Mouse (Mus musculus): ENCODE measurements around the gene Mpg. TPM values are rescaled to one million over a fixed set of nuclear protein-coding genes. Genes with fewer than 3 reads are reported as not detected.
"Not testable (repeated sequence)": the region's sequence is repeated elsewhere in the genome, so short reads cannot be mapped to it uniquely, and the experiment has no call there.

The Mpg gene
- polyA plus RNA-seq, 1 experiment: 20.7 TPM

DNA sequence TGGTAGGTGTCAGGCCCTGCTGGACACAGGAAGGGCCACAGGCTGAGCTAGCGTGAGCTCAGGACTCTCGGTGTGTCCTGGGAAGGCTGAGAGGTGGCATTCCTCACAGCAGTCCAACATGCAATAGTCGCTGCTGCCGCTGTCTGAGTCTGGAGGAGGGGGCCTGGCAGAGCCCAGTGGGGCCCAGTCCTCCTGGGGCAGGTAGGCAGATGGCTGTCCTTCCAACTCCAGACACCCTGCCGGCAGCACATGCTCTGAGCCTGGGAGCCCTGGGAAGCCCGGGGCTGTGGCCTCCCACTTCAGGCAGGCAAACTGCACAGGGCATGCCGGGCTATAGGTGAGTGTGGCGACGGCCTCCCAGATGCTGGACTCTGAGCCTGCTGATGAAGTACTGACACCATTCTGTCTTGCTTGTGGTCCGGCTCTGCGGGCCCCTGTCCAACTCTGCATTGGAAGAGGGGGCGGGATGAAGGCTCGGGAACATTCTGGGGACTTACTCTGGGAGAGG, 35.6 kb upstream of the Mpg start:
- no peak for TF ChIP-seq POLR2A (IDR thresholded peaks at IDR 0.05; ENCODE audit: low read depth, low read length)
- no peak for TF ChIP-seq CTCF (IDR thresholded peaks at IDR 0.05; ENCODE audit: borderline replicate concordance, insufficient read depth, low read length)
- no peak overlapping the region for H3K4me3 ChIP-seq (ENCODE audit: insufficient read depth, low read length)
- no peak overlapping the region for H3K27ac ChIP-seq (ENCODE audit: insufficient read depth, low read length)
- H3K4me1 ChIP-seq (ENCODE audit: control insufficient read depth, insufficient read depth, low read length): no peaks in the 10 kb centered on the region

DNA sequence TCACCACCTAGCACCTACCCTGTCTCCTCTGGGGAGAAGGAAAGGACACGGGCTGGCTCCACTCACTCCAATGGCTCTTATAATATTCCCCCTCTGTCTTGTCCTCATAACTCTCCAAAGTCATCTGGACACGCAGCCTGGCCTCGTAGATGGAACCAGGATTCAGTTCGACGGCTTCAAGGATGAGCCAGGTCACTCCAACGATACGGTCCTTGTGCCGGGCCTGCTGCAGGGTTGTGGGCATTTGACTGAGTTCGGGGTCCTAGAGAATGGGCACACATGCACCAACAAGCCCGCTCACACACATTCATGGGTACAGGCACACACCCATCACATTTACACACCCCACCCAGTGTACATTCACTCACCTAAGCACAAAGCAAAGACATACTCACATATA, 33.1 kb upstream of the Mpg start:
- TF ChIP-seq POLR2A (IDR thresholded peaks at IDR 0.05; ENCODE audit: low read depth, low read length) (no peak), CTCF (IDR thresholded peaks at IDR 0.05; ENCODE audit: borderline replicate concordance, insufficient read depth, low read length) (no peak)
- Histone ChIP-seq H3K4me1 (ENCODE audit: control insufficient read depth, insufficient read depth, low read length) (no peaks in the 10 kb centered on the region), H3K4me3 (ENCODE audit: insufficient read depth, low read length) (no peak overlapping the region), H3K27ac (ENCODE audit: insufficient read depth, low read length) (no peak overlapping the region)

DNA sequence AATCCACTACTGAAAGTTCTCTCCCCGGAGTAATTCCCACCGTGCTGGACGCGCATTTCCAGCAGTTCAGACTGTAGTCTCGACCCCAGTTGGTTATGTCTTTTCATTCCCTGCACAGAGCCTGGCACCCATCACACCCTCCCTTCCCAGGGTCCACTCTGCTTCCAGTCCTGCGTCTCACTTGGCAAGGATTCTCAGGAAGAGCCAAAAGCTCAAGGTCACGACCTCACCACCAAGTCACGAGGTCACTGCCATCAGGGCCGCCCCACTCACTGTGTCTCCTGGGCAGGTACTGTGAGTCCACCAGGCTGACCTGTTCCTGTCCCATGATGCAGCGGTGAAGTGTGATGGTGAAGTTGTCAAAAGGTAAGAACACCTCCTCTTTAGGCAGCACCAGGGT, 32.2 kb upstream of the Mpg start:
- H3K4me3 ChIP-seq (ENCODE audit: insufficient read depth, low read length): no peak overlapping the region
- TF ChIP-seq CTCF (IDR thresholded peaks at IDR 0.05; ENCODE audit: borderline replicate concordance, insufficient read depth, low read length): no peak
- TF ChIP-seq POLR2A (IDR thresholded peaks at IDR 0.05; ENCODE audit: low read depth, low read length): no peak
- H3K27ac ChIP-seq (ENCODE audit: insufficient read depth, low read length): no peak overlapping the region
- no peaks in the 10 kb centered on the region for H3K4me1 ChIP-seq (ENCODE audit: control insufficient read depth, insufficient read depth, low read length)

DNA sequence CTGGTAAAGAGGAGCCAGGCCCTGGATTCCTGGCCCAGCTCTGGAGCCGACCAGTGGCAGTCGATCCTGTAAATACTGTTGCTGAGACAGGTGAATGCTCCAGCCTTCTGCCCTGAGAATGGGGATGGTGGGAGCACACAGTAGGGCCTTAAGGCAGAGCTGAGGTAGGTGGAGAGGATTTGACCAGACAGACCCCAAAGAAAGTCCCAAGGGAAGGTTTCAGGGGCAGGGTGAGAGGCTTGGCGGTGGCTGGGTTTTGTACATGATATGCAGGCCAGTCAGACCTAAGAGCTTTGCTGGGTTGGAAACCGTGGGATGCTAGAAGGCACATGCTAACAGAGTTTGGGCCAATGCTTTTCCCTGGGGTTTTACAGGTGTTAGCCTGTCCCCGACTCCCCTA, 31.7 kb upstream of the Mpg start:
- H3K4me1 ChIP-seq (ENCODE audit: control insufficient read depth, insufficient read depth, low read length): no peaks in the 10 kb centered on the region
- TF ChIP-seq POLR2A (IDR thresholded peaks at IDR 0.05; ENCODE audit: low read depth, low read length) (no peak), CTCF (IDR thresholded peaks at IDR 0.05; ENCODE audit: borderline replicate concordance, insufficient read depth, low read length) (no peak)
- H3K27ac ChIP-seq (ENCODE audit: insufficient read depth, low read length): no peak overlapping the region
- no peak overlapping the region for H3K4me3 ChIP-seq (ENCODE audit: insufficient read depth, low read length)

DNA sequence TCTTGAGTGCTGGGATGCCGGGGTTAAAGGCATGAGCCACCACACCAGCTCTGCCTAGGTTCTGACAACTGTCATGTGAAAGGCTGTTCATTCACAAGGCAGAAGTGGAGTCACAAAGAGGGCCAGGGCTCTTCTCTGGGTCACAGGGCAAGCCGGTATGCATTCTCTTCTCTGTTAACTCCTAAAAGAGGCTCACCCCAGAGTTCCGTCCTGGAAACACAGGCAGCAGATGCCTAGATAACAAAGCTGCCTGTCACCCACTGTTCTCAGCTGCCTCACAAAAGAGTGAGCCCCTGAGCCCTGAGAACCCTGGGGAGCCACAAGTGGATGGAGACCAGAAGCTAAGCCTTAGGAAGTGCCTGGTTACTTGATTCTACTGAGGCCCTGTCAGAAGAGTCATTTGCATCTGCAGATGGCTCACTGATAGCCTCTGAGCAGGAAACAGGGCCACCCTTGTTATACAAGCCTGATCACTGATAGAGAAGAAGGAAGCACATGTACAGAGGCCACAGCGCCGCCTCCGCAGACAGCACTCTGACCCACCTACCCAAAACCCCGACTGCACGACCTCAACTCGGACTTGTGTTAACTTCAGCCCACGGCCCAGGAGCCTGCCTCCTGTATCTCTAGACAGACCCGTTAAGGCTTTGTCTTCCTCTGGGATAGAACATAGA, 30.3 kb upstream of the Mpg start:
- Histone ChIP-seq H3K4me3 (ENCODE audit: insufficient read depth, low read length) (no peak overlapping the region), H3K4me1 (ENCODE audit: control insufficient read depth, insufficient read depth, low read length) (no peaks in the 10 kb centered on the region), H3K27ac (ENCODE audit: insufficient read depth, low read length) (no peak overlapping the region)
- TF ChIP-seq CTCF (IDR thresholded peaks at IDR 0.05; ENCODE audit: borderline replicate concordance, insufficient read depth, low read length): no peak
- TF ChIP-seq POLR2A (IDR thresholded peaks at IDR 0.05; ENCODE audit: low read depth, low read length): no peak

DNA sequence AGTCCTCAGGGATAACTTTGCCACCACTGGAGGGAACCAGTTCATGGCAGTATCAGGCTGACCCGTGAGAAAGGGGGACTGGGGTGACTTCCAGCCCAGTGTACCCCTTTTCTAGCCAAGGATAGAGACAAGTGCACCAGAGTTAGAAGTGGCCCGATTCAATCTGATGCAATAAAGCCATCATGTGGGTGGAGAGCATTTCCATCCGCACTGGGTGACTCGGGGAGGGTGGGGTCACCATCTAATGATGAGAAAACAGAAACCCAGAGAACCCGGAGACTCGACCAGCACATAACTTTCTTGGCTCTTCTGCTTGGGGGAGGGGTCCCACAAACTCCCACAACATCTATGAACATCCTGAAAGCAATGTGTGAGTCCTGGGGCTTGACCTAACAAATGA, 29.6 kb upstream of the Mpg start:
- TF ChIP-seq POLR2A (IDR thresholded peaks at IDR 0.05; ENCODE audit: low read depth, low read length) (no peak), CTCF (IDR thresholded peaks at IDR 0.05; ENCODE audit: borderline replicate concordance, insufficient read depth, low read length) (no peak)

DNA sequence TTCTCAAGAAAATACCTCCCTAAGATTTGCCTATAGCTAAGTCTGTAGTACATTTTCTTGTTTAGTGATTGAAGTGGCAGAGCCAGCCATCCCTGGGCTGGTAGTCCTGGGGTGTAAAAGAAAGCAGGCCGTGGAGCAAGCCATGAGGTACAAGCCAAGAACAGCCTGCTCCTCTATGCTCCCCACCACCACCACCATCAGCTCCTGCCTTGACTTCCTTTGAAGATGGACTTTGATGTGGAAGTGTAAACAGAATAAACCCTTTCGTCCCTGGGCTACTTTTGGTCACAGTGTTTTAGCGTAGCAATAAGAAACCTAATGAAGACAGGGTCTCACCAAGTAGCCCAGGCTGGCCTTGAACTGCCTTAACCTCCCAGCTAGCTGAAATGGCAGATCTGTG, 28.5 kb upstream of the Mpg start:
- TF ChIP-seq CTCF (IDR thresholded peaks at IDR 0.05; ENCODE audit: borderline replicate concordance, insufficient read depth, low read length): no peak
- no peak for TF ChIP-seq POLR2A (IDR thresholded peaks at IDR 0.05; ENCODE audit: low read depth, low read length)
- Histone ChIP-seq H3K27ac (ENCODE audit: insufficient read depth, low read length) (no peak overlapping the region), H3K4me1 (ENCODE audit: control insufficient read depth, insufficient read depth, low read length) (no peaks in the 10 kb centered on the region), H3K4me3 (ENCODE audit: insufficient read depth, low read length) (no peak overlapping the region)

More for the DNA sequence above, 29.6 kb upstream of the Mpg start:
- no peak overlapping the region for H3K27ac ChIP-seq (ENCODE audit: insufficient read depth, low read length)
- H3K4me1 ChIP-seq (ENCODE audit: control insufficient read depth, insufficient read depth, low read length): no peaks in the 10 kb centered on the region
- no peak overlapping the region for H3K4me3 ChIP-seq (ENCODE audit: insufficient read depth, low read length)

DNA sequence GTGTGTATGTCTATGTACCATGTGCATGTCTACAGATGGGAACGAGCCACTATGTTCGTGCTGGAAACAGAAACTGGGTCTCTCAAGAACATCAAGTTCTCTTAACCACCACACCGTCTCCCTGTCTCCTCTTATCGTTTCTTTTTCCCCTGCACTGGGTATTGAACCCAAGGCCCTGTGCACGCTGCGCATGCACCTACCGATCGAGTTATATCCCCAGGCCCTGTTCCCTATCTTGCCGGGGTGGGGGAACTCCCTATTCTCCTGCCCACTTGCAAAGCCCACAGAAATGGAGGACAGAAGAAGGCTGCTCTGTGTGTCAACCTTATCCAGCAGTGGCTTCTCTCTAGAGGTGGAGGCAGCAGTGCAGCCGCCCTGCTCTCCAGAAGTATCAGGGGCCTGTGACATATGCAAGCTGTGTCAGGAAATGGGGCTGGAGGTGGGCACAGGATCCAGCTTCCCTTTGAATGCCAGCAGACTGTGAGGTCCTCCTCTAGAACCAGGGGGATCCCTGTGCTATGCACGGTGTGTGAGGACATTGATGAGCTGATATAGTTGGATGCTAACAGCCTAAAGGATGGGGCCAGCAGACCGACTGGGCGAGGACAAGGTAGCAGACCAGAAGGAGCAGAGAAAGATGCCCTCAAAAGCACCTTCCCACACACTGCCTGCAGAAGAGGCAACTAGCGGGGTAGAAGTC, 27.9 kb upstream of the Mpg start:
- no peak for TF ChIP-seq CTCF (IDR thresholded peaks at IDR 0.05; ENCODE audit: borderline replicate concordance, insufficient read depth, low read length)
- no peak for TF ChIP-seq POLR2A (IDR thresholded peaks at IDR 0.05; ENCODE audit: low read depth, low read length)
- Histone ChIP-seq H3K27ac (ENCODE audit: insufficient read depth, low read length) (no peak overlapping the region), H3K4me3 (ENCODE audit: insufficient read depth, low read length) (no peak overlapping the region), H3K4me1 (ENCODE audit: control insufficient read depth, insufficient read depth, low read length) (no peaks in the 10 kb centered on the region)

DNA sequence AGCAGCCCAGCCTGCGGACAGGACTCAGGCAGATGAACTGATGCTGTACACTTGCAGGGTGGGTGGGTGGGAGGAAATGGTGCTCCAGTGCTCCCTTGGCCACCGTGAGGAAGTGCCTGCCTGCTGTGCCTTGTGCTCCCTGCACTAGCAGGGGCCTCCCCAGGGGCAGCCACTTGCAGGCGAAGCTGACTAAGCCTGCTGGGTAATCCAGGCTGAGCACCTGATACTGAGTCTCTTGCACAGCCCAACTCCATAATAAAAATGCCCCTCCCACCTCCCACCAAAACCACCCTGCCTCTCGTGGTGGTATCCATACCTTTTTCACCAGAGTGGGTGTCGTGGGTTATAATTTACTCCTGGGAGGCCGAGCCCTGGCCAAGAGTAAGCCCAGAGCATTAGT, 27.1 kb upstream of the Mpg start:
- TF ChIP-seq POLR2A (IDR thresholded peaks at IDR 0.05; ENCODE audit: low read depth, low read length): no peak
- no peak for TF ChIP-seq CTCF (IDR thresholded peaks at IDR 0.05; ENCODE audit: borderline replicate concordance, insufficient read depth, low read length)
- no peak overlapping the region for H3K27ac ChIP-seq (ENCODE audit: insufficient read depth, low read length)
- no peaks in the 10 kb centered on the region for H3K4me1 ChIP-seq (ENCODE audit: control insufficient read depth, insufficient read depth, low read length)
- H3K4me3 ChIP-seq (ENCODE audit: insufficient read depth, low read length): no peak overlapping the region

DNA sequence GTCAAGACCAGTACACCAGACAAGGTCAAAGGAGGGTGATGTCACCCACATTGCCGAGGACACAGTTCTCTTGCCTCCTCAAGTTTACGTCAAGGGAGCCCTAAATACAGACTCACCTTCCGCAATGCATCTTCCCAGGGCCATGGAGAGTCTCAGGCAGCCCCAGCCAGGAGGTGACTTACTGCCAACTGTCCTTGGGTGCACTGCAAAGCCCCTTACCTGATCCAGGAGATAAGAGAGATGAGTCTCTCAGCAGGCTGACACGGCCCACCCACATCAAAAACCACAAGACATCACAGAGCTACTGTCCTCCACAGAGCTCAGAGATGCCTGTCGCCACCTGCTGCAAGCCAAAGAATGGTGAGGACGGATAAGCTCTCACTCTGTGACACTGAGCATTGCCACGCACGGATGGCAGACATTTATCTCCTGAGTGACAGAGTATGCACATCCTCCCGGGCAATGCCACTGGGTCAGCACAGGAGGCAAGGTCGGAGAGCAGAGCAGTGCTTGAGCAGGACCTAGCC, 26.2 kb upstream of the Mpg start, which contains the start of gene Il9r:
Gene Il9r, minus strand, starts transcription at position 205 of the 527 bp plus-strand sequence.
- TF ChIP-seq POLR2A (IDR thresholded peaks at IDR 0.05; ENCODE audit: low read depth, low read length) (no peak), CTCF (IDR thresholded peaks at IDR 0.05; ENCODE audit: borderline replicate concordance, insufficient read depth, low read length) (no peak)
- no peak within 1 kb of the TSS for H3K4me3 ChIP-seq (ENCODE audit: insufficient read depth, low read length)
- no peak within 1 kb of the TSS for H3K27ac ChIP-seq (ENCODE audit: insufficient read depth, low read length)
- H3K4me1 ChIP-seq (ENCODE audit: control insufficient read depth, insufficient read depth, low read length): no peaks in the 10 kb centered on the region

DNA sequence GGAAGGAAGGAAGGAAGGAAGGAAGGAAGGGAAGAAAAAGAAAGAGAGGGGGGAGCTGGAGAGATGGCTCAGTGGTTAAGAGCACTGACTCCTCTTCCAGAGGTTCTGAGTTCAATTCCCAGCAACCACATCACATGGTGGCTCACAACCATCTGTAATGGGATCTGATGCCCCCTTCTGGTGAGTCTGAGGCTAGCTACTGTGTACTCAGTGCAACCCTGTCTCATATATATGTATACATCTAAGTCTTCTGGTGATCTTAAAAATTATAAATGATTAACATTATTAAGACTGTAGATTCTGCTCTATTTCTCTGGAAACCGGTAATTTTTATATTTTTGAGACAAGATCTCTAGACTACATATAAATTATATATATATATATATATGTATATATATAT, 25.3 kb upstream of the Mpg start:
- not testable (repeated sequence) for H3K4me1 ChIP-seq (ENCODE audit: control insufficient read depth, insufficient read depth, low read length); H3K4me3 ChIP-seq (ENCODE audit: insufficient read depth, low read length); H3K27ac ChIP-seq (ENCODE audit: insufficient read depth, low read length)

All from embryonic fibroblast, embryonic 13.5 days (primary cell).